Mouse (Mus musculus) gastrocnemius, postnatal 4 days (tissue): ENCODE measurements around the gene Tex9. TPM values are rescaled to one million over a fixed set of nuclear protein-coding genes. Genes with fewer than 3 reads are reported as not detected.
"Not testable (repeated sequence)": the region's sequence is repeated elsewhere in the genome, so short reads cannot be mapped to it uniquely, and the experiment has no call there.

ENCODE experiments used
- DNase-seq, 2 experiments: peaks; one replicate each; pipeline ENCODE4 v3.0.0; 2021 to 2022; ENCODE audit warnings: low spot score in 2 of 2, mixed read lengths in 2 of 2
- total RNA-seq, 2 experiments: library from RNA; stranded (reverse); gene quantifications; 2 replicates each; pipeline ENCODE4 v1.2.3; 2021

Tex9 gene
- total RNA-seq, 2 experiments from 2014 or later: 4.0 to 5.3 TPM

DNA sequence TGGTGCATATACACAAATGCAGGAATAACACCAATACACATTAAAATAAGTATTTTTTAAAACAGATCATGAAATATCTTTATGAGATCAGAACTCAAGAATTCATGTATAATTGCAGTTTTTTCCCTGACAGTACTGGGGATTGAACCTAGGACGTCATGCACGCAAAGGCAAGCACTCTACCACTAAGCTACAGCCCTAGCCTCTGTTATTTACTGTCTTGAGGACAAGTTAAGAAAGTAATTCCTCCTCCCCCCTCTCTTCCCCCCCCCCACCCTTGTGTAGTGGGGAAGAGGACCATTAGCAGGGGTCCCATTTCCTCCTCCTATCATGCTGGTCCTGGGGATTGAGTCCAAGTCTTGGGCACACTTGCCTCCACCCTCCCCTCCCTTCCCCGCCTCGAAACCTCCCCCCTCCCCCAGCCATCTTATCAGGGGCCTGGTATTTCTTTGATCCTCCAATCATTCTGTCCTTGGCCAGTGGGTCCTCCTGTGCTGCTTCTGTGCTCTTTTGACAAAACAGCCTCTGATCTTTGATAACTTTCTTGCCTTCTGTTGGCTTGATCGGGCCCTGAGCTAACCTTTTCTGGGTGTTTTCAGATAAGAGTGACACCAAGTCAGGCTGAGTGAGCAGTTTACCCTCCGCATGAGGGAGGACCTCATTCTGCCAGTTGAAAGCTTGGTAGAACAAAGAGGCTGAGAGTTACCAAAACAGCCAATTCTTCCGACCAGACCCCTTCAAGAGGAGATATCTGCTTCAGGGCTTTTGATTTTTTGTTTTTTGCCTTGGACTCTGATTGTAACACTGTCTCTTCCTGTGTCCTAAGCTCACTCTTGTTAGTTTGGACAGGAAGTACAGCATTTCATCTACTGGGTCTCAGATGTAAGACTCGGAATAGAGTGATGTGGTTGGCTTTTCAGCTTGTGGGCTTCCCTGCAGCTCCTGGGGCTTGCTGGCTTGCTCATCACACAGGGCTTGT is 50.8 kb downstream of the Tex9 start:
- DNase-seq: no peak

- no peak for DNase-seq
Observed at GRCm38 (mm10) chr9:72440358-72440757, 51.7 kb downstream of the Tex9 start.

DNA sequence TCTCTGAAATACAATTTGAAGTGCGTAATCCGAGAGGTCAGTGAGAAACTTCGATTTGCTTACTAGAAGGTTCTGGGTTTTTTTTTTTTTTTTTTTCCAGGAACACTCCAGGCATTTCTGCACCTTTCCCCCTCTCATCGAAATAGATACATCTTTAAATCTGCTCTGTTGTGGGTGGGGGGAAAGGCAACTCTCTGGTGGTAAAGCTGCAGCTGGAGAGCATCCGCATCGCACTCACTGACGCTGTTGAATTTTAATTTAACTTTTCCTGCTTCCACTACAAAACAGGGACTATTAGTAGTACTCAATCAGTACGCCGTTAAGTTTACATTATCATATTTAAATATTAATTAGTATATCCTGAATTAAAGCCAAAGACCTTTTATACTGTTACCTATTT is 53.3 kb downstream of the Tex9 start:
- no peak for DNase-seq

GRCm38 (mm10) chr9:72437822-72438701 is 54.0 kb downstream of the Tex9 start, which contains the start of gene Mns1:
Gene Mns1 (plus strand): TSS chr9:72438011.
- DNase-seq: peak; percentile 82 to 92

GRCm38 (mm10) chr9:72434876-72435275 is 57.1 kb downstream of the Tex9 start:
- DNase-seq: no peak

DNA sequence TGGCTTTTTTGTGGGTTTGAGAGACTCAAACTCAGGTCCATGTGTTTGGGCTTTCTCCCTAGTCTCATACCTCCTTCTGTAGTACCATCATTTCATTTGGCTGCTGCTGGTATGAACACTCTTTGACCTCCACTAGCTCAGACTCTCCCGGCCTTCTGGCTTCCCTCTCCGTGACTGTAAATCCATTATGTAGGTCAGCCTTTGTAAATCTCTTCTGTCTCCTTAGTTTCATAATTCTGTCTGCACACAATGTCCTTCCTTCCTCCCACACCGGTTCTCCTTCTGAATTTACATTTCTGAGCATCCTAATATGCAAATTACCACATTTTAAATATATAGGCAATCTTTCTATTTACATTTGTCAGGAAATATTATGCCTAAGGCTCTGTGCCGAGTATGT is 64.2 kb downstream of the Tex9 start:
- DNase-seq: no peak

- DNase-seq: no peak
Observed at GRCm38 (mm10) chr9:72425300-72425850, 66.6 kb downstream of the Tex9 start.

- DNase-seq: no peak
Observed at GRCm38 (mm10) chr9:72422753-72423152, 69.3 kb downstream of the Tex9 start.

GRCm38 (mm10) chr9:72422284-72422683 is 69.7 kb downstream of the Tex9 start:
- no peak for DNase-seq

GRCm38 (mm10) chr9:72420490-72420889 is 71.5 kb downstream of the Tex9 start:
- DNase-seq: no peak

GRCm38 (mm10) chr9:72418443-72418842 is 73.6 kb downstream of the Tex9 start:
- no peak for DNase-seq

DNA sequence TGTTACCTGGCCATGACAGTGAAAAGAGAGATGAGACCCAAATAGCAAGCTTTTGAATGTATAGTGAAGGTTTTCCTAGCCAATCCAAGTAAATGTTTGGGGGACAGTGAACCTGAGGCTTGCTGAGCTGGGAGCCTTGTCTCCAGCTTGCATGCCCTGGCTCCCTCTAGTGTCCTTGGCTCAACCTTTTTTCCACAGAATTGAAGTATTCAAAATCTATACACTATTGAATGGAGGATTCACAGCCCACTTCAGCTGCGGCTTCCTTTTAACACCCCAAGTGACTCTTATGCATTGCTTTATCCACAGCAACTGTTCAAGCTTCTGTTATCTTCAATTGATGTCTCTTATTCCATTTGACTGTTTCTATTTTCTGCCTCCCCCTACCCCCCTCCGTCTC is 80.3 kb downstream of the Tex9 start:
- no peak for DNase-seq

GRCm38 (mm10) chr9:72409381-72410225 is 82.4 kb downstream of the Tex9 start:
- DNase-seq: no peak

DNA sequence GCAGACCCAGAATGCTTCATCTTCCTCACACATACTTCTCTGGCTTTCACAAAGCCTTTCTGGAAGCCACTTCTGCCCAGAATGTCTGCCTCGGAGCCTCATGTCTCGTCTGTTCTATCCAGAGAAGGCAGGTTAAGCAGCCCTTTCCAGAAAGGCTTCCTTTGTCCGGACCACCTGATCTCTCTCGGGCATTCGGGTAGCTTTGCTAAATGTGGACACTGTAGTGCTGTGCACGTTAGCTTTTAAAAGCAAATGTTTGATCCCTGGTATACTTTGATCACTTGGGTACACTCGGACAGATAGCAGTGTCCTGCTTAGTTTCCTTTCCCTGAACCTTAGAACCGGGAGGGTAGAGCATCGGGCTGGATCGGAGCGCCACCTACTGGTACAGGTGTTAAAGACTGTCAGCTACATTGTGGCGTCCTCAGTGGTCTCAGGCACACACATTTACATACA is 83.9 kb downstream of the Tex9 start:
- peak; percentile 49 to 82 for DNase-seq

- no peak for DNase-seq
Observed at GRCm38 (mm10) chr9:72405882-72406638, 86.0 kb downstream of the Tex9 start.

DNA sequence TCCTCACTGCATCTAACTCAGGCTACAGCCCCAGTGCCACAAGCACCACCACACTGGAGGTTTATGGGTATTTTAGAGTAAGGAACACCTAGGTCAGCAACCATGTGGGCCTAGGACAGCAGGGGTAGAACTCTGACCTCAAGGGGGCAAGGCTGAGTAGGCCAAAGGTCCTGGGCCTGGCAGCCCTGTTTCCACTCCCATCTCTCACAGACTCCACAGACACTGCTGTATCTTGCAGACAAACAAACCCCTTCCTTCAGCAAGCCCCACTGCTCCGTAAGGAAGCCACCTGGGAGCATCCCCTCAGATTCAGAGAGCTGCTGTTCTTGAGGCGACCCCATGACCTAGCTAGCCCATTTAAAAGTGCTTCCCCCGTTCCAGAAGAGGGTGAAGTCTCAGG is 87.1 kb downstream of the Tex9 start:
- no peak for DNase-seq

DNA sequence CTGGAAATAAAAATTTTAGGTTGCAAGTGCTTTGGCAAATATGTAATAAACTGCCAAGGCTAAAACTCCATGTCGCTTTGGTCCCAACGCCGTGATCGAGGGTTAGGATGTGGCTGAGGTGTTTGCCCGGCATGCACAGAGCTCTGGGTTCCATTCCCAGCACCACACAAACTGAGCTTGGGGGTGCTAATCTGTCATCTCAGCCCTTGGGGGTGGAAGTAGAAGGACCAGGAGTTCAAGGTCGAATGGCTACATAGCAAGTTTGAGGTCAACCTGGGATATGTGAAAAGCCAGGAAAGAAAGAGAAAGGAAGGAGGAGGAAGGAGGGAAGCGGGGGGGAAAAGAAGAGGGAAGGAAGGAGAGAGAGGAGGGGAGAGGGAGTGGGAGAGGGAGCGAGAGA is 87.6 kb downstream of the Tex9 start:
- no peak for DNase-seq

DNA sequence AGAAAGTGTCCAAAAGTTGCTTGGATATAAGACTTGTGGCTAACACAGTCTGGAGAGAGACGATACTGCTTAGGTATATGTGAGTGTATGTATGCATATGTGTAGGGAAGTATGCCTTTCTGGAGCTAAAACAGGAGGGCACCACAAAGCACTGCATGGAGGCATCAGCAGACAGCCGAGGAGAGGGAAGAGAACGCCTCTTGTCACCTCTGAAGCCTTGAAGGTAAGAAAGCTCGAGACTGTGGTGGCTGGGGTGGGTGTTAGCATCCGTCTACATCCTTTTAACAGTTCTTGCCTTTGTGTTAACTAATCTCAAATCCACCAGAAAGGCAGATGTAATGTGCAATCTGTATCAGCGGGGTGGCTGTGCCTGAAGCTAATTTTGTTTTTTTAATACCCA is 88.6 kb downstream of the Tex9 start:
- DNase-seq: no peak

DNA sequence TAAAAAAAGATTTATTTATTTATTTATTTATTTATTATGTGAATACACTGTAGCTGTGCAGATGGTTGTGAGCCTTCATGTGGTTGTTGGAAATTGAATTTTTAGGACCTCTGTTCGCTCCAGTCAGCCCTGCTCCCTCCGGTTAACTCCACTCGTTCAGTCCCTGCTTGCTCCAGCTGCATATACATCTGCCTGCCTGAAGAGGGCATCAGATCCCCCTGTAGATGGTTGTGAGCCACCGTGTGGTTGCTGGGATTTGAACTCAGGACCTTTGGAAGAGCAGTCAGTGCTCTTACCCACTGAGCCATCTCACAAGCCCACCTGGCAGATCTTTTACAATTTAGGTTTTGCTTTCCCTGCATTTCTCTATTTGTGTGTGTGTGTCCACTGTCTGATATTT is 90.2 kb downstream of the Tex9 start:
- DNase-seq: not testable (repeated sequence)
